Mouse (Mus musculus): ENCODE data around the gene Hspe1. TPM values are rescaled to one million over a fixed set of nuclear protein-coding genes. Genes with fewer than 3 reads are reported as not detected.

The Hspe1 gene
- 106 to 146 TPM (median 136 TPM) in 4 replicates for total RNA-seq (2023; ENCODE audit: inconsistent age)

DNA sequence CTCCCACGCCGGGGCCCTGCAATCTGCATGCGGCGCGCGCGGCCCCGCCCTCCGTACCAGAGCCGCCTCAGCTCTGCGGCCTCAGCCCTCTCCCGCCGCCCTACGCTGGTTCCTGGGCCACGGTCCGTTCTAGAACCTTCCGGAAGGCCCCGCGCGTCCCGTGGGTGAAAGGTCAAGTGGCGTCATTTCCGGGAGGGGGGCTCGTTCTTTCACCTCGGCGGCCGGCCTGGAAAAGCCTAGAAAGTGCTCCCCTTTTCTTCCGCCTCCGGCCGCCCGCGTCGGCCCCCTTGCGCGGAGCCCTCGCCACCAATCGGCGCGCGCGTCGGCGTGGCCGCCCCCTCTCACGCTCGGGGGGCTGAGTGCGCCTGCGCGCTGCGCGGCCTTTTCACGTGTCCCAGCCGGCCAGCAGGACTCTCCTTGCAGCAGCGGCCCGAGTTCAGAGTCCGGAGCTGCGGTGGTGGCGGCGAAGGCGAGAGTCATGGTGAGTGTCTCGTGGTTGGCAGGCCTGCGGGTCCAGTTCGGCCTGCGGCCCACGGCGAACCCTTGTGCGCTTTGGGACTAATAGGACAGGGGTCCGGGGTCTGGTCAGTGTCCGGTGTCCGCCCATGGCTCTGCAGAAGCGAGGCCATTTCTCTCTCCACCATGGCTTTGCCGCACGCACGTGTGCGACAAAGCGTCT, at the start of gene Hspe1, which contains the start of gene Hspd1:
Gene Hspe1 (plus strand): TSS at position 201 of the 679 bp plus-strand sequence.
Gene Hspd1 (minus strand): TSS at position 312 of the 679 bp plus-strand sequence.

GRCm38 (mm10) chr1:55052355-55052953, 35.5 kb upstream of the Hspe1 start, which contains the start of gene Coq10b:
Gene Coq10b, plus strand, starts transcription at chr1:55052770.

DNA sequence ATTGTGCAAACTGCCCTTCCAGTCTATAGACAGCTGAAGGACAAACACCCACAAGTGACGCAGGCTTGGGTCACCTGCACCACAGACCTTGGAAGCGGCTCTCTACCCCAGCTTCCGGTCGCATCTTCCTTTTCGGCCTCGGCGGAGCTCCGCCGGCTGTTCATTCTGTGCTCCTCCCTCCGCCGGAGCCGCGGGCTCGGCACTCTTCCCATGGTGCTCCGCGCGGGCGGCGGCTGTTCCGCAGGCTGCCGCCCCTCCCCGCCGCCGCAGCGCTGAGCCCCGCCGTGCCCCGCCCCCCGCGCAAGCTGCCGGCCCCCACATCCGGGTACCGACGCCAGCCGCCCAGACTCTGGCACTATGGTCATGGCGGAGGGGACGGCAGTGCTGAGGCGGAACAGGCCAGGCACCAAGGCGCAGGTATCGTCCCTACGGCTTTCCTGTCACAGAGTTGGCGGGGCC, 43.0 kb downstream of the Hspe1 start, which contains the start of gene Mob4:
Gene Mob4 (plus strand): TSS at position 289 of the 459 bp plus-strand sequence.

Other genes starting within 250 kb of the Hspe1 start
- 368 to 400 TPM (median 389 TPM) in 4 replicates for gene Ankrd44, start 161.7 kb upstream of the Hspe1 start, total RNA-seq (2023; ENCODE audit: inconsistent age)
- 442 to 464 TPM (median 452 TPM) in 4 replicates for gene Sf3b1, start 60.7 kb upstream of the Hspe1 start, total RNA-seq (2023; ENCODE audit: inconsistent age)
- 58.6 to 71.0 TPM (median 59.8 TPM) in 4 replicates for gene Coq10b, start 35.4 kb upstream of the Hspe1 start, total RNA-seq (2023; ENCODE audit: inconsistent age)
- 111 to 133 TPM (median 124 TPM) in 4 replicates for gene Hspd1, start 111 bp downstream of the Hspe1 start, total RNA-seq (2023; ENCODE audit: inconsistent age)
- gene Mob4, start 43.1 kb downstream of the Hspe1 start, total RNA-seq (2023; ENCODE audit: inconsistent age): 95.9 to 111 TPM (median 103 TPM) in 4 replicates
- gene Rftn2, start 138.7 kb downstream of the Hspe1 start, total RNA-seq (2023; ENCODE audit: inconsistent age): 8.6 to 13.0 TPM (median 9.3 TPM) in 4 replicates
- gene Mars2, start 149.0 kb downstream of the Hspe1 start, total RNA-seq (2023; ENCODE audit: inconsistent age): 10.8 to 11.5 TPM (median 11.3 TPM) in 4 replicates